ENCODE assay signal across 8 mouse cellular contexts in genomic region chr11:85518025-85518756, GRCm38 (mm10).
DNase-seq lines count a peak whose midpoint lies in the region; ATAC-seq and TF ChIP-seq lines count a peak whose summit lies in the region.

No protein-coding gene starts in this region.

- H3K4me2 ChIP-seq in kidney, embryonic 14.5 days (replicated peaks; ENCODE audit: low read depth, low read length) = no peak overlapping the region
- no peak overlapping the region for H3K4me2 ChIP-seq in embryonic facial prominence, embryonic 11.5 days (ENCODE audit: low read depth, low read length)
- no peak overlapping the region for H3K4me2 ChIP-seq in forebrain, embryonic 11.5 days (ENCODE audit: low read depth, low read length, severe bottlenecking)

- peaks cover 10% of the 10 kb centered on the region; the same call in 1 of the 2 replicates for H3K4me1 ChIP-seq in kidney, embryonic 14.5 days (ENCODE audit: control insufficient read depth, insufficient read depth, low read length)
- H3K4me1 ChIP-seq in embryonic facial prominence, embryonic 11.5 days (ENCODE audit: control insufficient read depth, insufficient read depth, low read length) = no peaks in the 10 kb centered on the region
- H3K4me1 ChIP-seq in forebrain, embryonic 11.5 days (replicated peaks; ENCODE audit: control insufficient read depth, insufficient read depth, low read length) = no peaks in the 10 kb centered on the region

- no peaks in the 10 kb centered on the region for H3K9me3 ChIP-seq in kidney, embryonic 14.5 days (ENCODE audit: control insufficient read depth, low read length)
- no peaks in the 10 kb centered on the region for H3K9me3 ChIP-seq in embryonic facial prominence, embryonic 11.5 days (replicated peaks; ENCODE audit: control insufficient read depth, low read length)
- H3K9me3 ChIP-seq in forebrain, embryonic 11.5 days (ENCODE audit: control insufficient read depth, low read length) = no peaks in the 10 kb centered on the region

- no peak overlapping the region for H3K9ac ChIP-seq in kidney, embryonic 14.5 days (ENCODE audit: low read depth, low read length)
- H3K9ac ChIP-seq in embryonic facial prominence, embryonic 11.5 days (replicated peaks; ENCODE audit: low read length) = no peak overlapping the region
- H3K9ac ChIP-seq in forebrain, embryonic 11.5 days (ENCODE audit: low read length) = no peak overlapping the region

- no peaks in the 10 kb centered on the region for H3K79me2 ChIP-seq in C2C12 (ENCODE audit: control insufficient read depth, insufficient read depth)

- peak; percentile 59 for DNase-seq in kidney, adult 9 months
- peak; percentile 21 for DNase-seq in MEL-GATA-1-ER (ENCODE audit: extremely low read depth, low read depth)
- DNase-seq in embryonic facial prominence, embryonic 11.5 days (ENCODE audit: low spot score) = peak; percentile 84
- DNase-seq in lung, postnatal 10 days = peak; percentile 69
- no peak for DNase-seq in forebrain, embryonic 11.5 days (ENCODE audit: low spot score)
- DNase-seq in gastrocnemius, postnatal 25 days = no peak

- H3K4me3 ChIP-seq in kidney, embryonic 14.5 days (ENCODE audit: low read length) = no peak overlapping the region
- H3K4me3 ChIP-seq in C2C12 (ENCODE audit: insufficient read depth, poor library complexity, severe bottlenecking) = no peak overlapping the region
- H3K4me3 ChIP-seq in embryonic facial prominence, embryonic 11.5 days (ENCODE audit: low read depth, low read length) = no peak overlapping the region
- no peak overlapping the region for H3K4me3 ChIP-seq in forebrain, embryonic 11.5 days (ENCODE audit: low read depth, low read length)

- no peaks in the 10 kb centered on the region for H3K79me3 ChIP-seq in C2C12 (ENCODE audit: low read depth)

- no peak overlapping the region for H3K27ac ChIP-seq in kidney, embryonic 14.5 days (ENCODE audit: low read depth, low read length)
- no peak overlapping the region for H3K27ac ChIP-seq in embryonic facial prominence, embryonic 11.5 days (replicated peaks; ENCODE audit: low read depth, low read length)
- H3K27ac ChIP-seq in forebrain, embryonic 11.5 days (ENCODE audit: low read depth, low read length) = no peak overlapping the region

- peak; percentile 2 for TF ChIP-seq CTCF in C2C12 (IDR thresholded peaks at IDR 0.05; ENCODE audit: control insufficient read depth, insufficient read depth, insufficient read length)

- H3ac ChIP-seq in C2C12 (ENCODE audit: control insufficient read depth, insufficient read length, low read depth) = no peak overlapping the region

- no peaks in the 10 kb centered on the region for H3K36me3 ChIP-seq in kidney, embryonic 14.5 days (ENCODE audit: control insufficient read depth, insufficient read depth, low read length)
- no peaks in the 10 kb centered on the region for H3K36me3 ChIP-seq in C2C12 (ENCODE audit: control insufficient read depth, insufficient read depth)
- no peaks in the 10 kb centered on the region for H3K36me3 ChIP-seq in embryonic facial prominence, embryonic 11.5 days (replicated peaks; ENCODE audit: control insufficient read depth, insufficient read depth, low read depth, low read length)
- H3K36me3 ChIP-seq in forebrain, embryonic 11.5 days (ENCODE audit: control insufficient read depth, insufficient read depth, low read length) = no peaks in the 10 kb centered on the region

- WGBS in kidney, embryonic 14.5 days = 36% methylated on average over 3 of the region's 3 CpGs
- WGBS in embryonic facial prominence, embryonic 11.5 days = 28% methylated on average over 3 of the region's 3 CpGs
- WGBS in forebrain, embryonic 11.5 days = 43% methylated on average over 3 of the region's 3 CpGs

- no peaks in the 10 kb centered on the region for H3K27me3 ChIP-seq in kidney, embryonic 14.5 days (ENCODE audit: control insufficient read depth, insufficient read depth, low read length)
- no peaks in the 10 kb centered on the region for H3K27me3 ChIP-seq in C2C12 (ENCODE audit: control insufficient read depth, insufficient read depth, insufficient read length)
- H3K27me3 ChIP-seq in embryonic facial prominence, embryonic 11.5 days (ENCODE audit: control insufficient read depth, insufficient read depth, low read length) = no peaks in the 10 kb centered on the region
- no peaks in the 10 kb centered on the region for H3K27me3 ChIP-seq in forebrain, embryonic 11.5 days (ENCODE audit: control insufficient read depth, insufficient read depth, low read length)

- ATAC-seq in kidney, embryonic 14.5 days (ENCODE audit: low FRiP score, low TSS enrichment) = no peak
- ATAC-seq in embryonic facial prominence, embryonic 11.5 days (replicated peaks; ENCODE audit: insufficient number of reproducible peaks, low FRiP score, low TSS enrichment, low read depth) = no peak
- no peak for ATAC-seq in forebrain, embryonic 11.5 days (replicated peaks; ENCODE audit: low FRiP score)

TF ChIP-seq in C2C12, 6 proteins besides CTCF, POLR2A, EP300 and RAD21:
- no peak for TF ChIP-seq MYOD1 (IDR thresholded peaks at IDR 0.05; ENCODE audit: control insufficient read depth, insufficient read length, low read depth)

Comparison
In these comparisons a context has a peak if more than half of its experiments do, and no peak if none do; other contexts are left out.
1. DNase-seq: peak in kidney, adult 9 months (single experiment), MEL-GATA-1-ER (single experiment), embryonic facial prominence, embryonic 11.5 days (single experiment) and lung, postnatal 10 days (single experiment); none in forebrain, embryonic 11.5 days (single experiment) and gastrocnemius, postnatal 25 days (single experiment).